14 mouse cellular contexts compared by ENCODE assay signal in genomic region chr10:21775911-21776761, GRCm38 (mm10).
DNase-seq lines count a peak whose midpoint lies in the region; ATAC-seq and TF ChIP-seq lines count a peak whose summit lies in the region.
"Had no signal": no experiment of that assay in that cellular context is flagged by ENCODE, and none has a peak within 500 bp of the region (broad histone marks: within the 10 kb centered on the region; RNA-seq: fewer than 3 reads in every experiment).

No protein-coding gene starts in this region.

- TF ChIP-seq EP300 in CH12.LX (IDR thresholded peaks at IDR 0.05; ENCODE audit: low read length), result no peak

- no peaks in the 10 kb centered on the region for H3K36me3 ChIP-seq in hindbrain, postnatal 0 days (ENCODE audit: insufficient read depth, low read length)
- no peaks in the 10 kb centered on the region for H3K36me3 ChIP-seq in hindbrain, embryonic 14.5 days (replicated peaks; ENCODE audit: control insufficient read depth, insufficient read depth)
- H3K36me3 ChIP-seq in CH12.LX (replicated peaks in 1 of 2; ENCODE audit: control insufficient read depth in 1 of 2, insufficient read depth in 1 of 2, low read length in 1 of 2), result no peaks in the 10 kb centered on the region
- H3K36me3 ChIP-seq: embryonic facial prominence, embryonic 15.5 days; kidney, embryonic 15.5 days; neural tube, embryonic 12.5 days had no signal

- TF ChIP-seq POLR2A in CH12.LX (IDR thresholded peaks at IDR 0.05; ENCODE audit: low read depth, low read length), result no peak

- WGBS in hindbrain, postnatal 0 days, result 56% methylated on average over 12 of the region's 12 CpGs
- 57% methylated on average over 12 of the region's 12 CpGs for WGBS in hindbrain, embryonic 14.5 days

- no peaks in the 10 kb centered on the region for H3K9me3 ChIP-seq in hindbrain, postnatal 0 days (ENCODE audit: low read length)
- H3K9me3 ChIP-seq in hindbrain, embryonic 14.5 days (ENCODE audit: control insufficient read depth, low read length), result no peaks in the 10 kb centered on the region
- no peaks in the 10 kb centered on the region for H3K9me3 ChIP-seq in CH12.LX (replicated peaks; ENCODE audit: low read length)
- H3K9me3 ChIP-seq: embryonic facial prominence, embryonic 15.5 days; kidney, embryonic 15.5 days; neural tube, embryonic 12.5 days had no signal

- no peaks in the 10 kb centered on the region for H3K27me3 ChIP-seq in hindbrain, postnatal 0 days (ENCODE audit: insufficient read depth, low read length)
- no peaks in the 10 kb centered on the region for H3K27me3 ChIP-seq in hindbrain, embryonic 14.5 days (ENCODE audit: control insufficient read depth, insufficient read depth, low read length)
- H3K27me3 ChIP-seq in CH12.LX (replicated peaks), result no peaks in the 10 kb centered on the region
- H3K27me3 ChIP-seq: embryonic facial prominence, embryonic 15.5 days; kidney, embryonic 15.5 days; neural tube, embryonic 12.5 days had no signal

- no peaks in the 10 kb centered on the region for H3K4me1 ChIP-seq in hindbrain, postnatal 0 days (ENCODE audit: insufficient read depth, low read length)
- H3K4me1 ChIP-seq in hindbrain, embryonic 14.5 days (replicated peaks; ENCODE audit: control insufficient read depth, insufficient read depth, low read length), result no peaks in the 10 kb centered on the region
- H3K4me1 ChIP-seq in CH12.LX (ENCODE audit: control insufficient read depth in 1 of 2, insufficient read depth in 2 of 2), result peaks cover 8 to 27% of the 10 kb centered on the region in 2 experiments
- H3K4me1 ChIP-seq: kidney, embryonic 15.5 days had no signal

- no peak for DNase-seq in hindbrain, postnatal 0 days (ENCODE audit: low spot score)
- no peak for DNase-seq in hindbrain, embryonic 14.5 days (ENCODE audit: low spot score)
- DNase-seq in CH12.LX (ENCODE audit: extremely low read depth) (peak; percentile 34), WW6 (ENCODE audit: low read depth, low spot score) (peak; percentile 22)
- DNase-seq in retina, postnatal 1 day, result no peak
- no peak for DNase-seq in kidney, adult 9 months
- no peak for DNase-seq in spleen, postnatal 4 days (ENCODE audit: low spot score in 2 of 2)
- DNase-seq: cerebellum, adult 2 months; heart, postnatal 36 days; right cerebral cortex, postnatal 25 days had no signal

- ATAC-seq in hindbrain, postnatal 0 days, result 0 out of 2 replicates have a peak, but pooled peaks have one; percentile 12
- ATAC-seq in hindbrain, embryonic 14.5 days (ENCODE audit: low FRiP score), result no peak
- ATAC-seq in megakaryocyte progenitor cell, adult 5-6 weeks (replicated peaks; ENCODE audit: poor library complexity), result peak; percentile 76

- dilution Hi-C loops in CH12.LX (cut with MboI; ENCODE audit: extremely low pct_ligation_motif_present, extremely low pct_unique_long_range_greater_than_20kb, low sequenced_read_pairs), result no loop called here

- no peaks in the 10 kb centered on the region for H3K79me2 ChIP-seq in CH12.LX (replicated peaks; ENCODE audit: control insufficient read depth, extremely low read depth, insufficient read depth, poor library complexity, severe bottlenecking)

- H3K4me2 ChIP-seq in hindbrain, postnatal 0 days (ENCODE audit: low read depth, low read length), result no peak overlapping the region
- no peak overlapping the region for H3K4me2 ChIP-seq in hindbrain, embryonic 14.5 days (replicated peaks)
- H3K4me2 ChIP-seq in CH12.LX (ENCODE audit: insufficient read depth, low read depth, poor library complexity, severe bottlenecking), result peak overlapping the region; percentile 50; the same call in 1 of the 2 replicates
- H3K4me2 ChIP-seq: embryonic facial prominence, embryonic 15.5 days; kidney, embryonic 15.5 days; neural tube, embryonic 12.5 days had no signal

- H3K9ac ChIP-seq in hindbrain, postnatal 0 days (replicated peaks; ENCODE audit: low read length), result no peak overlapping the region
- no peak overlapping the region for H3K9ac ChIP-seq in hindbrain, embryonic 14.5 days
- H3K9ac ChIP-seq in CH12.LX (ENCODE audit: insufficient read depth, low read depth), result no peak overlapping the region
- H3K9ac ChIP-seq: embryonic facial prominence, embryonic 15.5 days; kidney, embryonic 15.5 days; neural tube, embryonic 12.5 days had no signal

- in situ Hi-C loops in CH12.LX (cut with MboI; ENCODE audit: low pct_ligation_motif_present, low pct_unique_long_range_greater_than_20kb, low sequenced_read_pairs), result no loop called here

- TF ChIP-seq RAD21 in CH12.LX (IDR thresholded peaks at IDR 0.05; ENCODE audit: low read depth, low read length), result no peak

- H3K4me3 ChIP-seq in hindbrain, postnatal 0 days (ENCODE audit: low read length), result no peak overlapping the region
- H3K4me3 ChIP-seq in hindbrain, embryonic 14.5 days (replicated peaks; ENCODE audit: low read length), result no peak overlapping the region
- H3K4me3 ChIP-seq in CH12.LX (replicated peaks in 1 of 3; ENCODE audit: low read depth in 2 of 3, low read length in 2 of 3, poor library complexity in 1 of 3), result no peak overlapping the region
- H3K4me3 ChIP-seq: embryonic facial prominence, embryonic 15.5 days; kidney, embryonic 15.5 days; neural tube, embryonic 12.5 days had no signal

- no peak overlapping the region for H3K27ac ChIP-seq in hindbrain, postnatal 0 days
- no peak overlapping the region for H3K27ac ChIP-seq in hindbrain, embryonic 14.5 days
- no peak overlapping the region for H3K27ac ChIP-seq in CH12.LX (ENCODE audit: insufficient read depth, low read depth)
- H3K27ac ChIP-seq: embryonic facial prominence, embryonic 15.5 days; kidney, embryonic 15.5 days; neural tube, embryonic 12.5 days had no signal

- no peak for TF ChIP-seq CTCF in hindbrain, postnatal 0 days (IDR thresholded peaks at IDR 0.05; ENCODE audit: low read depth)
- TF ChIP-seq CTCF in CH12.LX (conservative IDR thresholded peaks at IDR 0.05 in 1 of 2, IDR thresholded peaks at IDR 0.05 in 1 of 2; ENCODE audit: low read depth in 2 of 2, low read length in 2 of 2), result no peak

TF ChIP-seq in CH12.LX, 34 proteins besides CTCF, POLR2A, EP300 and RAD21:
- TF ChIP-seq MAFK (IDR thresholded peaks at IDR 0.05; ENCODE audit: insufficient replicate concordance, low read length) (peak; percentile 84; the same call in 1 of the 2 replicates), UBTF (IDR thresholded peaks at IDR 0.05; ENCODE audit: low read depth, low read length) (no peak)

Comparison
In these comparisons a context has a peak if more than half of its experiments do, and no peak if none do; other contexts are left out.
1. DNase-seq: peak in CH12.LX (single experiment) and WW6 (single experiment); none in hindbrain, postnatal 0 days (single experiment), hindbrain, embryonic 14.5 days (single experiment), retina, postnatal 1 day (single experiment), kidney, adult 9 months (single experiment) and spleen, postnatal 4 days (0 of 2).